Mouse (Mus musculus): ENCODE measurements around the gene Mei1. TPM values are rescaled to one million over a fixed set of nuclear protein-coding genes. Genes with fewer than 3 reads are reported as not detected.
"Not testable (repeated sequence)": the region's sequence is repeated elsewhere in the genome, so short reads cannot be mapped to it uniquely, and the experiment has no call there.

The Mei1 gene
- polyA plus RNA-seq, 3 experiments from 2014 or later = 0.12 TPM; not detected in 2

GRCm38 (mm10) chr15:82086131-82086530 is 16.3 kb downstream of the Mei1 start:
- no peak for ATAC-seq

- ATAC-seq = no peak
Observed at GRCm38 (mm10) chr15:82087266-82087665, 17.5 kb downstream of the Mei1 start.

DNA sequence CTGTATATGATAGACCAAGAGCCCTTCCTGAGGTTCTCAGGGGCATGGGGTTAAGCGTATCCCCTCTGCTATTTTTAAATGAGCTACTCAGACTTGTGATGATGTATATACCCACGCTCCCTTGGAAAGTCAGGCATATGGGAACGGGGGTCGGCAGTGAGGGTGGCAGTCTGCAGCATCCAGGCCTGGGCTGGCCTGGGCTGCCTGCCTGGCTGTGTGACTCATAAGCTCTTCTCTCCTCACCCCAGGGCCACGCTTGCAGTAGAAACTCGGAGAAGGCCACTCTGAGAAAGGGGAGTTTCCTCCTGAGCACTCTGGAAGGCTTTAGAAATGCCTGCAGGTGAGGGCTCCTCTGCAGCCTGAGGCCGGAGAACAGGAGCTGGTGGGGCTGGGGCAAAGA is 21.3 kb downstream of the Mei1 start:
- no peak for ATAC-seq

DNA sequence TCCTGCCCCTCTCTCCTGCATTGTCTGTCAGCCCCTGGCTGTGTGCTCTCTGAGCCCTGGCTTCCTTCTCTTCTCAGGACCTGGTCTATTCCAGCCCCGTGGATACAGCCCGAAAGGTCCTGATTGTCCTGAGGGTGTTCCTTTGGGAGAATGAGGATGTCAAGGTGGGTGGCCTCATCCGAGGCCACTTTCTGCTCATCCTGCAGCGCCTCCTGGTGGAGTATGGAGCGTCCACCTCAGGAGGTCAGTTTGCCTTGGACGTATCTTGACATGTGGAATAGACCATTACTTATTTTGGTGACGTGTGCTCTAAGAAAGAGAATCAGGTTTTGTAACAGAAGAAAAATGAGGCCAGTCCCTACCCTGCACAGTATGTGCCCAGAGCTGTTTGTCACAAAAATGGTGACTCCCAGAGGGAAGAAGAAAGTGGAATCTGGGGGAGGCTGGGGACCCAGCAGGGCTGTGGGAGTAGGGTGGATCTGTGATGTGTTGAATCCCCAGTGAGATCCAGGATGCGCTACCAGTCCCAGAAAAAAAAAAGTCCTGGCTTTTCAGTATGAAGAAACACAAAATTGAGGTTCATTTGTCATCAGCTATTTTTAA is 37.3 kb downstream of the Mei1 start:
- ATAC-seq = no peak

DNA sequence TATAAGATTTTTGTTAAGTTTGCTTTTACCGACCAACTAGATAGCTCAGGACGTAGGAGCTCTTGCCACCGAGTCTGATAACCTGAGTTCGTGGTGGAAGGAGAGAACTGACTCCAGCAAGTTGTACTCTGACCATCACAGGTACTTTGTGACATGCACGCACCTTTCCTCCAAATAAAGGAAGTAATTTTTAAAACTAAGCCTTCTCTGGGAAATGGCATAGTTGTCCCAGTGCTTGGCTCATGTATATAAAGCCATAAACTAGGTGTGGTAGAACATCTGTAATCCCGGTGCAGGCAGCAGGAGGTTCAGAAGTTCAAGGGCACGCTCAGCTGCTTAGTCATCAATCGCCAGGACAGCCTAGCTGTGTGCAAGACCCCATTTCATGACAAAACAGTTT is 50.7 kb downstream of the Mei1 start:
- ATAC-seq = no peak

DNA sequence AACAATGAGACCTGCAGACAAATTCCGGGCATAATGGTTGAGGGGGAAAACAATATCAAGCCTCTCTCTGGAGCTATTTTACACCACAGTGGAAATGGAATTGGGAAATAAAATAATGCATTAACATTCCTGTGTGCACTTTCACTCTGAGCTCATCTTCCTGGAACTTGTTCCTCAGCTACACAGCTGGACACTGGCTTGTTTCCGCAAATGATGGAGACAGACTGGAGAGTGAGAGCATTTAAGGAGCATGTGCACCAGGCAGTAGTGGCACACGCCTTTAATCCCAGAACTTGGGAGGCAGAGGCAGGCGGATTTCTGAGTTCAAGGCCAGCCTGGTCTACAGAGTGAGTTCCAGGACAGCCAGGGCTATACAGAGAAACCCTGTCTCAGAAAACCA is 56.9 kb downstream of the Mei1 start:
- not testable (repeated sequence) for ATAC-seq

GRCm38 (mm10) chr15:82127426-82128374 is 57.9 kb downstream of the Mei1 start, which contains the start of gene Ccdc134:
Ccdc134 (plus strand) TSS chr15:82127922.
- ATAC-seq = peak; percentile 99

GRCm38 (mm10) chr15:82128398-82128797 is 58.6 kb downstream of the Mei1 start:
- ATAC-seq = no peak

DNA sequence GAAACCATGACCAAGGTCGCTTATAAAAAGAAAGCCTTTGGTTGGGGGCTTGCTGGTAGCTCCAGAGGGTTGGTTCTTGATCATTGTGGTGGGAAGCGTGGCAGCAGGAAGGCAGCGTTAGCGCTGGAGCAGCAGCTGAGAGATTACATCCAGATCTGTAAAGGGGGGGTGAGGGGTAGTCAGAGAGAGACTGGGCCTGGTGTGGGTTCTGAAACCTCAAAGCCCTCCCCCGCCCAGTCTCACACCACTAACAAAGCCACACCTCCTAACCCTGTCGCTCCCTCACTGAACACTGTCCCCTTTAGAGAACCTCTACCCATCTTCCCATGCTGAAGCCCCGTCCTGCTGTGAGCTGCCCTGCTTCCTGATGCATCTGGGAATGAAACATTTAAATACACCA is 60.8 kb downstream of the Mei1 start:
- ATAC-seq = no peak

DNA sequence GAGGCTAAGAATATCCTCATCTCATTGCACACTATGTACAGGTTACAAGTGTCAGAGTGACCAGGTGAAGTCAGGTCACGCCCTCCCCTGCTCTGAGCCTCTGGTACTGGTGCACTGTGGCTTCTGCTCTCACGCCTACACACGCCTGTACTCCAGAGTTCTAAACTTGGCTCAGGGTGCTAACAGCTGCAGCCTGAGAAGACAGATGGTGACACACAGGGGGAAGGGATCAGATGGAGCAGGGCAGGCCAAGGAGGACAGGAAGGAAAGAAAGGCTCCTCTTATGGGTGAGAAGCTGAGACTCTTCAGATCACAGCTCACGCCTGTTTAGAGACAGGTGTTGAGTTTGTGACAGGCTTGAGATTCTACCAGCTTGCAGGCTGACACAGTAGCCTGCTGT is 65.6 kb downstream of the Mei1 start:
- no peak for ATAC-seq

DNA sequence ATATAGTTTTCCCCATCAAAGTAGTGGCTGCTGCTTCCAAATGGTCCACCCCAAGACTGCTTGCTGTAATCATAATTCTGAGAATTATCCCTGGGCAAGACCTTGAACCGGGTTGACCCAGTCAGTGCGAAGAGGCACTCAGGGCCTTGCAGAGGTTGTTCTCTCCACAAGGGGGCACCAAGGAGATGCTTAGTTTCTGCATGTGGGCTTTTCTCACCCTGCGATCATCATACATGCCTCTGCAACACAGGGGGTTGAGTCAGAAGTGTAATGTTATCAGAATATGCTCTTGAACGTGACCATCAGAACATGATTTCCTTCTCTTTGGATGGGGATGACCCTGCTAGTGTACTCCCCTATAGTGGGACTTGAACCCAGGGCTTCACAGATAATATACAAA is 68.8 kb downstream of the Mei1 start:
- peak; percentile 85 for ATAC-seq

DNA sequence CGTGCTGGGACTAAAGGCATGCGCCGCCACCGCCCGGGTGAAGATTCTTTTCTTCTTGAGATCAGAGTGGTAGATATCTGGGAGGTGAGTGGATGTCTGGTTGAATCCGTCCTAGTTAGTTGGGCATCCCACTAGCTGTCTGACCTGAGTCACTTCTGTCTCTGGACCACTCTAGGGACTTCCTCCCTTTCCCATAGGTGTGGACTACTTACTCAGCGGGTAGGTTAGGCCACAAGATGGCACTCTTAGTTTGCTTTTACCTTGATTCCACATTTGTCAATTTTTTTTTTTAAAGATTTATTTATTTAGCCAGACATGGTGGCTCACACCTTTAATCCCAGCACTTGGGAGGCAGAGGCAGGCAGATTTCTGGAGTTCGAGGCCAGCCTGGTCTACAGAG is 69.4 kb downstream of the Mei1 start:
- ATAC-seq = peak; percentile 35

DNA sequence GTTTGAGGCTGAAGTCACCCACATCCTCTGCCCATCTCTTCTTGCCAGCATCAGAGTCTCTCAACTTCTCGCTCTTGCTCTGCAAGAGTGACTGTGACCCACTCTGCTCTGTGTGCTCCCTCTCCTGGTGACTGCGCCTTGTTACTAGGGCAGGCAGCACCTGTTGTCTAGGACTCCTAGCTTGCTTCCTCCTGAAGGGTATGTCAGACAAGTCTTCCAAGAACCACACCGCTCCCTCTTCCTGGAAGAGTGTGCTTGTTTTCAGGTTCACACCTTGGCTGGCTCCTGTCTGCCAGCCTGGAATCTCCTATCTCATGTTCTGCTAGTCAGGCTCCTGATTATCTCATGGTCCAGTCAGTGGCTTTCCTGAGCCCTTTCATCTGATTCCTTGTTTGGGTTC is 70.6 kb downstream of the Mei1 start:
- no peak for ATAC-seq

DNA sequence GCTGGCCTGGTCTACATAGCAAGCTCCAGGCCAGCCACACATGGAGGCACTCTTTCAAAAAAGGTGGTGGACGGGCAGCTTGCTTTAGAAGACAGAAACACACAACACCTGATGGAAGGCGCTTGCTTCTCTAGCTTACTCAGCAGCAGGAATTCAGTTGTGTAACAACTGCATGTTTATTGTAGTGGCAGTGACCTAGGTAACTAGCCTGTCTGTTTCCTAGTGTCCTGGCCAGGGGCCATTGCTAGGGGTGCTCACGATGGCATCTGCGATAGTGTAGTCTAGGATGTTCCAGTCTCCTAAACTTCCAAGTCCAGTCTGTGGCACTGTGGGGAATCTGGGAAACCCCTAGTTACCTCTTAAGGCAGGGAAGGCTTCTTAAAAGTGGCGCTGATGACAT is 74.4 kb downstream of the Mei1 start:
- no peak for ATAC-seq

- no peak for ATAC-seq
Observed at GRCm38 (mm10) chr15:82145408-82145807, 75.6 kb downstream of the Mei1 start.

- peak; percentile 8 for ATAC-seq
Observed at GRCm38 (mm10) chr15:82145851-82146769, 76.3 kb downstream of the Mei1 start.

DNA sequence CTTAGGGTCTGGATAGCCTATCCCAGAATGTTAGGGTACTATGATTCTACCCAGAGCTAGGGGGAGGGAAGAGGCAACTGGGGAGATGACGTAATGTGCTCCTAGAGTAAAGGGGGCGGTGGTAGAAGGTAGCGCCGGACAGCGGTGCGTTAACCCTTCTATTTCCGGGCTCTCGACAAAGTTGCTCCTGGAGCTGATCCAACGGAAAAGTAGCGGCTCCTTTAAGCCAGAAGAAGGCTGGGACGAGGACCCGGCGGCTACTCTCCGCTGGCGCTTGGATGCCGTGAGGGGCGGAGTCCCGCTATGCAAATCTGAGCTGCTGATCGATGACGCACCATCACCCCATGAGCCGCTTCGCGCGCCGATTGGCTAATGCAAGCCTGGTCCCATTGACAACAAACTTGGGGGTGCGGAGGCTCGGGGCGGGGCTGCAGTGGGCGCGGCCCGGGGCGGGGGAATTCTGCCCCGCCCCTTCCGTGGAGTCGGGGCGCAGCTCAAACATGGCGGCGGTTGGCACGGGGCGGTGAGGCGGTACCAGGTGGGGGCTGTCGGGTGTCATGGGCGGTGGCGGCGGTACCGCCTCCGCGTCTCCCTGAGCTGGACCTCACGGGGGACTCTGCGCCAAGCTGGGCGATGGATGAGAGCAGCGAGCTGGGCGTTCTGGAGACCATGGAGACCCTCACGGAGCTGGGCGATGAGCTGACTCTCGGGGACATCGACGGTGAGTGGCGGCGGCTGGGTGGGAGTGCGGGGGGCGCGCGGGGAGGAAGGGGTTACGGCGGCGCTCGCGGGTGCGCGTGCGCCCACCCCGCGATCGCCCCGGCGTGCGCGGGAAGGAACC is 77.2 kb downstream of the Mei1 start, which contains the start of gene Srebf2:
Gene Srebf2 (plus strand): TSS at position 412 of the 841 bp plus-strand sequence.
- ATAC-seq = peak; percentile 96

DNA sequence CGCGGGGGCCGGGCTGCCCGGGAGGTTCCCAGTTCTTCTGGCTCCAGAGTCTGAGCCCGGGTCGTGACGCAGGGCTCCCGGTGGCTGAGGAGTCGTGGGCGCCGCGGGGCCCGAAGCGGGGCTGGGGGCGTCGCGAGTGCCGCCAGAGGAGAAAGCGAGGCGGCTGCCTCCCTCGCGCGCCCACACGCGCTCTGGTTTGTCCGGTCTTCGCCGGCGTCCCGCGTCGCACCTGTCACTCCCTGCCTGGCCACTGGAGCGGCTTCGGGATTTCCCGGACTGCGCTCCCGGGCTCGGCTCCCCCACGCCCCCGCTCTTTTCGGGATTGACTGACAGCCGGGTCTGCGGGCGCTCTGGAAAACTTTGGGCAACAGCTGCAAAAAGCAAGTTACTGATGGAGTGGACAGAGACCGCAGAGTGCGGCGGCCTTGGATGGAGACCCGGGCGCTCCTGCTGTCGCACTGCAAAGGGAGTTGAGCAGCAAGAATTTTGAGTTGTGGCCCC is 77.9 kb downstream of the Mei1 start:
- no peak for ATAC-seq

DNA sequence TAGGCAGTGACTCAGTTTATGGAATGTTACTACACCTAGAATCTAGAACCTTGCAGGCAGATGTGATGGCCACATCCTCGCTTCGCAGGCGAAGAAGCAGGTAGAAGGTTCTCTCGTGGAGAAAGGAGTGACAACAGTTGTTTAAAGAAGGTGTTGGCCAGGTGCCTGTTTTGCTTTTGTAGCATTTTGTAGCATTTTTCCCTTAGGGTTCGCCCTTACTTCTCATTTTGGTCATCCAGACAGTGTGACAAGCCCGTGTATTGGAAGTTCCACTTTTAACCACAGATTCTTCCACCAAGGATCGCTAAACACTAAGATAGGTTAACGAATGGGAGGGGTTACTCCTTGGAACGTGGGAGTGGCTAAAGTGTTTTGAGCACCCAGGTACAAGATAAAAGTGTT is 78.7 kb downstream of the Mei1 start:
- no peak for ATAC-seq

- ATAC-seq = no peak
Observed at GRCm38 (mm10) chr15:82150042-82150441, 80.2 kb downstream of the Mei1 start.

- no peak for ATAC-seq
Observed at GRCm38 (mm10) chr15:82151176-82151575, 81.4 kb downstream of the Mei1 start.

DNA sequence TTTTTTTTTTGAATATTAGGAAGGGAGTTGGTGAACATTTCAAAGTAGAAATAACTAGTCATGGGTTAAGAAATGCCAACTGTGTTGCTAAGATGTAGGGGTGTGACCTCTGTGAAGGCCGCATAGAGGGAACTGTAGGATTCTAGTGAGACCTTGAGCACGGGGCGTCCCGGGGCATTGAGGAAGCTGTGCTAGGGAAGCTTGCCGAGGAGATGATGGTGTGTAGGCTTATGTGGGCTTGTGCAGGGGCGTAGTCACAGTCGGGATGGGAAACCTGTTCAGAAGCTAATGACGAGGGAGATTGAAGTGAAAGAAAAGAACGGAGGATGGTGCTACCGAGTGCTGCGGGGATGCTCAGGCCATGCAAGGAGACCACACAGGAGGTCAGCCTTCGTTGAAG is 82.2 kb downstream of the Mei1 start:
- ATAC-seq = no peak
